24 mouse cellular contexts compared by ENCODE assay signal in the genomic region with DNA sequence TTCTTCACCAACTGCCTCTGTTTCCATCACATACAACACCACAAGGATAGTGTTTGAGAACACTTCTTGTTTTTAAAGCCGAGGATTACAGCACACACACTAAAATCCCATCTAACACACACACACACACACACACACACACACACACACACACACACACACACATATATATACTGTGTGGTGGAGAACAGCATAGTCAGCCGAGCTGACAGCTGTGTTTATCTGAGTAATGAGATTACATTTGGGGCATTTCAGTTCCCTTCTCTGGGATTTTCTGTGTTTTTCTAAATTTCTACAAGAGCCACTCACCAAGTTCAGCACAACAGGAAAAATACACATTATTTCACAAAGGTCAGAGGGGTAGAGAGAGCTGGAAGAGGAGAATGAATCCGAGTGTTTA.
A peak's percentile ranks its signal among the peaks of the same experiment; 100 is the strongest.
DNase-seq lines count a peak whose midpoint lies in the region; ATAC-seq and TF ChIP-seq lines count a peak whose summit lies in the region.
"Had no signal": no experiment of that assay in that cellular context is flagged by ENCODE, and none has a peak within 500 bp of the region (broad histone marks: within the 10 kb centered on the region; RNA-seq: fewer than 3 reads in every experiment).

No protein-coding gene starts in this region.

- no peak for ATAC-seq in embryonic facial prominence, embryonic 11.5 days (replicated peaks; ENCODE audit: insufficient number of reproducible peaks, low FRiP score, low TSS enrichment, low read depth)
- ATAC-seq in limb, embryonic 12.5 days (ENCODE audit: insufficient number of reproducible peaks, insufficient read depth, low FRiP score, low TSS enrichment, low read depth) = no peak
- ATAC-seq in stomach, postnatal 0 days (ENCODE audit: low FRiP score, low TSS enrichment) = no peak
- ATAC-seq: activated CD4-positive, CD25-positive, alpha-beta regulatory T cell, adult 4 months; hindbrain, embryonic 16.5 days; Patski had no signal

- H3K4me2 ChIP-seq in embryonic facial prominence, embryonic 11.5 days (ENCODE audit: low read depth, low read length) = no peak overlapping the region
- no peak overlapping the region for H3K4me2 ChIP-seq in limb, embryonic 12.5 days
- H3K4me2 ChIP-seq in stomach, postnatal 0 days (replicated peaks; ENCODE audit: low read depth) = no peak overlapping the region
- H3K4me2 ChIP-seq: forebrain, embryonic 12.5 days; heart, embryonic 15.5 days had no signal

- TF ChIP-seq CTCF in embryonic fibroblast, embryonic 13.5 days (IDR thresholded peaks at IDR 0.05; ENCODE audit: borderline replicate concordance, insufficient read depth, low read length) = no peak
- no peak for TF ChIP-seq CTCF in stomach, postnatal 0 days (IDR thresholded peaks at IDR 0.05; ENCODE audit: low read depth)

- no peaks in the 10 kb centered on the region for H3K27me3 ChIP-seq in embryonic facial prominence, embryonic 11.5 days (ENCODE audit: control insufficient read depth, insufficient read depth, low read length)
- H3K27me3 ChIP-seq in embryonic facial prominence, embryonic 10.5 days (replicated peaks; ENCODE audit: low read depth, poor library complexity, severe bottlenecking) = no peaks in the 10 kb centered on the region
- no peaks in the 10 kb centered on the region for H3K27me3 ChIP-seq in limb, embryonic 12.5 days
- H3K27me3 ChIP-seq in limb, embryonic 10.5 days (ENCODE audit: low read depth, poor library complexity, severe bottlenecking) = no peaks in the 10 kb centered on the region
- H3K27me3 ChIP-seq in stomach, postnatal 0 days (ENCODE audit: control insufficient read depth, insufficient read depth, low read length) = no peaks in the 10 kb centered on the region
- H3K27me3 ChIP-seq: forebrain, embryonic 12.5 days; heart, embryonic 15.5 days; Patski had no signal

- H3K9me3 ChIP-seq in embryonic facial prominence, embryonic 11.5 days (replicated peaks; ENCODE audit: control insufficient read depth, low read length) = no peaks in the 10 kb centered on the region
- H3K9me3 ChIP-seq in embryonic facial prominence, embryonic 10.5 days = 0 out of 2 replicates have a peak, but pooled peaks cover 2% of the 10 kb centered on the region
- 0 out of 2 replicates have a peak, but pooled peaks cover 7% of the 10 kb centered on the region for H3K9me3 ChIP-seq in limb, embryonic 12.5 days
- no peaks in the 10 kb centered on the region for H3K9me3 ChIP-seq in limb, embryonic 10.5 days (replicated peaks)
- H3K9me3 ChIP-seq in stomach, postnatal 0 days (ENCODE audit: control insufficient read depth, low read length) = no peaks in the 10 kb centered on the region
- H3K9me3 ChIP-seq: heart, embryonic 15.5 days had no signal

- H3K9ac ChIP-seq in embryonic facial prominence, embryonic 11.5 days (replicated peaks; ENCODE audit: low read length) = no peak overlapping the region
- no peak overlapping the region for H3K9ac ChIP-seq in limb, embryonic 12.5 days (replicated peaks)
- no peak overlapping the region for H3K9ac ChIP-seq in stomach, postnatal 0 days (ENCODE audit: low read length)
- H3K9ac ChIP-seq: forebrain, embryonic 12.5 days; heart, embryonic 15.5 days had no signal

- no peaks in the 10 kb centered on the region for H3K36me3 ChIP-seq in embryonic facial prominence, embryonic 11.5 days (replicated peaks; ENCODE audit: control insufficient read depth, insufficient read depth, low read depth, low read length)
- H3K36me3 ChIP-seq in embryonic facial prominence, embryonic 10.5 days (replicated peaks) = no peaks in the 10 kb centered on the region
- no peaks in the 10 kb centered on the region; the same call in 1 of the 2 replicates for H3K36me3 ChIP-seq in limb, embryonic 12.5 days
- H3K36me3 ChIP-seq in limb, embryonic 10.5 days = no peaks in the 10 kb centered on the region
- no peaks in the 10 kb centered on the region for H3K36me3 ChIP-seq in stomach, postnatal 0 days (ENCODE audit: control insufficient read depth, insufficient read depth, low read length)
- H3K36me3 ChIP-seq: forebrain, embryonic 12.5 days; heart, embryonic 15.5 days had no signal

- DNase-seq in embryonic facial prominence, embryonic 11.5 days (ENCODE audit: low spot score) = peak; percentile 36
- DNase-seq in embryonic facial prominence, embryonic 10.5 days (ENCODE audit: low spot score) = no peak
- DNase-seq in limb, embryonic 10.5 days (ENCODE audit: low spot score) = no peak
- DNase-seq in stomach, postnatal 0 days (ENCODE audit: low spot score) = no peak
- no peak for DNase-seq in T-cell, adult 2 months (ENCODE audit: low spot score)
- DNase-seq in cerebellum, postnatal 10 days = no peak
- DNase-seq: adrenal gland, postnatal 10 days; cerebellum, adult 11 months; cerebellum, postnatal 14 days; gastrocnemius, postnatal 25 days; heart, postnatal 4 days; kidney, adult 9 months; liver; midbrain, embryonic 14.5 days; right cerebral cortex, postnatal 14 days; spleen, adult 18-20 months had no signal

- no peak for TF ChIP-seq POLR2A in embryonic fibroblast, embryonic 13.5 days (IDR thresholded peaks at IDR 0.05; ENCODE audit: low read depth, low read length)

- no peak overlapping the region for H3K4me3 ChIP-seq in embryonic facial prominence, embryonic 11.5 days (ENCODE audit: low read depth, low read length)
- H3K4me3 ChIP-seq in embryonic facial prominence, embryonic 10.5 days = no peak overlapping the region
- no peak overlapping the region for H3K4me3 ChIP-seq in limb, embryonic 12.5 days (replicated peaks)
- H3K4me3 ChIP-seq in limb, embryonic 10.5 days = no peak overlapping the region
- H3K4me3 ChIP-seq in embryonic fibroblast, embryonic 13.5 days (ENCODE audit: insufficient read depth, low read length) = no peak overlapping the region
- no peak overlapping the region for H3K4me3 ChIP-seq in stomach, postnatal 0 days (ENCODE audit: low read depth, low read length)
- H3K4me3 ChIP-seq: forebrain, embryonic 12.5 days; heart, embryonic 15.5 days; myocyte had no signal

- no peak overlapping the region for H3K27ac ChIP-seq in embryonic facial prominence, embryonic 11.5 days (replicated peaks; ENCODE audit: low read depth, low read length)
- no peak overlapping the region for H3K27ac ChIP-seq in embryonic facial prominence, embryonic 10.5 days (replicated peaks)
- H3K27ac ChIP-seq in limb, embryonic 12.5 days = peak overlapping the region; percentile 42; the same call in 1 of the 2 replicates
- no peak overlapping the region for H3K27ac ChIP-seq in limb, embryonic 10.5 days
- H3K27ac ChIP-seq in embryonic fibroblast, embryonic 13.5 days (ENCODE audit: insufficient read depth, low read length) = peak overlapping the region; percentile 55
- peak overlapping the region; percentile 76 for H3K27ac ChIP-seq in stomach, postnatal 0 days (replicated peaks)
- H3K27ac ChIP-seq: forebrain, embryonic 12.5 days; heart, embryonic 15.5 days had no signal

- WGBS in embryonic facial prominence, embryonic 11.5 days = 51% methylated on average over 3 of the region's 3 CpGs
- WGBS in embryonic facial prominence, embryonic 10.5 days = 59% methylated on average over 3 of the region's 3 CpGs
- WGBS in limb, embryonic 12.5 days = 66% methylated on average over 3 of the region's 3 CpGs
- WGBS in limb, embryonic 10.5 days = 82% methylated on average over 3 of the region's 3 CpGs
- WGBS in stomach, postnatal 0 days = 16% methylated on average over 3 of the region's 3 CpGs

- no peak for TF ChIP-seq EP300 in stomach, postnatal 0 days (optimal IDR thresholded peaks at IDR 0.05)

- H3K4me1 ChIP-seq in embryonic facial prominence, embryonic 11.5 days (ENCODE audit: control insufficient read depth, insufficient read depth, low read length) = no peaks in the 10 kb centered on the region
- peaks cover 11% of the 10 kb centered on the region; the same call in 1 of the 2 replicates for H3K4me1 ChIP-seq in embryonic facial prominence, embryonic 10.5 days
- peaks cover 8% of the 10 kb centered on the region; the same call in 1 of the 2 replicates for H3K4me1 ChIP-seq in limb, embryonic 12.5 days (replicated peaks)
- H3K4me1 ChIP-seq in limb, embryonic 10.5 days = 0 out of 2 replicates have a peak, but pooled peaks cover 4% of the 10 kb centered on the region
- H3K4me1 ChIP-seq in embryonic fibroblast, embryonic 13.5 days (ENCODE audit: control insufficient read depth, insufficient read depth, low read length) = peaks cover 11% of the 10 kb centered on the region
- H3K4me1 ChIP-seq in stomach, postnatal 0 days (replicated peaks; ENCODE audit: control insufficient read depth, insufficient read depth) = 0 out of 2 replicates have a peak, but pooled peaks cover 2% of the 10 kb centered on the region
- H3K4me1 ChIP-seq: forebrain, embryonic 12.5 days; heart, embryonic 15.5 days had no signal

Comparison
In these comparisons a context has a peak if more than half of its experiments do, and no peak if none do; other contexts are left out.
1. H3K27ac ChIP-seq: peak in limb, embryonic 12.5 days (single experiment), embryonic fibroblast, embryonic 13.5 days (single experiment) and stomach, postnatal 0 days (single experiment); none in embryonic facial prominence, embryonic 11.5 days (single experiment), embryonic facial prominence, embryonic 10.5 days (single experiment) and limb, embryonic 10.5 days (single experiment).